Mouse (Mus musculus) induced T-regulatory cell, adult 2 months (primary cell): ENCODE results near the gene Igfbp4.

Source experiments
- DNase-seq: peaks from one replicate; pipeline ENCODE4 v3.0.0-alpha.2; 2012; ENCODE audit warnings: low read depth

The Igfbp4 gene

DNA sequence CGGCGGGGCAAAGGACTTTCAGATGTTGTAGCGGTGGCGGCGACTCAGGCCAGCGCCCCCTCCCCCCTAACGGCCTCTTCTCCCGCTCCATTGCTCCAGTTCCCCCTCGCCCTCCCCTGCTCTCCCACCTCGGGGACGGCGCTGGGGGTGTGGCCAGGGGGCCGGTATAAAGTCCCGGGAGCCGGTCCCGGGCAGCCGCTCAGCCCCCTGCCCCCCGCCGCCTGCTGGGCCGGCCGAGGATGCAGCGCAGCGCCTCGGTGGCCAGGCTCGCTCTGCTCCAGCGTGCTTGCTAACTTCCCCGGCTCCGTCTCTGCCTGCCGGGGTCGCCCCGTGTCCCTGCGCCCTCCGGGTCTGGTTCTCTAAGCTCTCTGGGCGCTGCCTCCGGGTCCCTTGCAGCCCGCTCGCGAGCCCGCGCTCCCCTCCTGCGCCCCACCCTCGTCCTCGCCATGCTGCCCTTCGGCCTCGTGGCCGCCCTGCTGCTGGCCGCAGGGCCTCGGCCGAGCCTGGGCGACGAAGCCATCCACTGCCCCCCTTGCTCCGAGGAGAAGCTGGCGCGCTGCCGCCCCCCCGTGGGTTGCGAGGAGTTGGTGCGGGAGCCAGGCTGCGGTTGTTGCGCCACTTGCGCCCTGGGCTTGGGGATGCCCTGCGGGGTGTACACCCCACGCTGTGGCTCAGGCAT lies at the start of gene Igfbp4:
Gene Igfbp4, plus strand, starts transcription at position 194 of the 679 bp plus-strand sequence.
- peak; percentile 47 for DNase-seq

DNA sequence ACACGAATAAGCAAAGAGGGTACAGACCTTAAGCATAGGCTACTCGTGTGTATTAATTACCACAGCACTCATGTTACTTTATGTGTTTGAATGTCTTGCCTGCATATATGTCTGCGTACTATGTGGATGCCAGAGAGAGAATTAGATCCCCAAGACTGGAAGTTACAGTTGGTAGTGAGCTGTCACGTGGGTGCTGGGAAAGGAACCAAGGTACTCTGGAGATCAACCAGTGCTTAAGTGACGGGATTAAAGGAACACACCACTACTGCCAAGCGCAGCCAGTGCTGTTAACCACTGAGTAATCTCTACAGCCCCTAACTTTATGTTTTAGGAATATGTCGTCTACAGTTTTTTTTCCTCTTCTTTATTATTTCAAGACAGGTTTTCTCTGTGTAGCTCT lies 45.1 kb upstream of the Igfbp4 start:
- no peak for DNase-seq

DNA sequence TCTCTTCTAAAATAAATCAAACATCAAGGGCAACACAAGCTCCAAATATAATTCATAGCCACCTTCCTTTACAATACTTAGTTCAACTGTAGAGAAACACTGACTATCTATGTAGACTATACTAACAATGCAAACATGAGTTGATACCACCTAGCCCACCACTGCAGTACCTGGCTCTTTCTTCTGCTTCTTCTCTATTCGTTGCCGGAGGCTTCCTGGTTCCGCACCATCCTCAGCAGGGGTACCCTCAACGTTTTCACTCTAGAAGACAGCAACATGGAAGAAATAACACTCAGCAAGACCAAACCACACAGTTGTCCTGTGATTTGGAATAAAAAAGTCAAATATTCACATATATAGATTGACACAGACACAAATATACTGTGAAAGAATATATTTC lies 43.4 kb upstream of the Igfbp4 start:
- no peak for DNase-seq

DNA sequence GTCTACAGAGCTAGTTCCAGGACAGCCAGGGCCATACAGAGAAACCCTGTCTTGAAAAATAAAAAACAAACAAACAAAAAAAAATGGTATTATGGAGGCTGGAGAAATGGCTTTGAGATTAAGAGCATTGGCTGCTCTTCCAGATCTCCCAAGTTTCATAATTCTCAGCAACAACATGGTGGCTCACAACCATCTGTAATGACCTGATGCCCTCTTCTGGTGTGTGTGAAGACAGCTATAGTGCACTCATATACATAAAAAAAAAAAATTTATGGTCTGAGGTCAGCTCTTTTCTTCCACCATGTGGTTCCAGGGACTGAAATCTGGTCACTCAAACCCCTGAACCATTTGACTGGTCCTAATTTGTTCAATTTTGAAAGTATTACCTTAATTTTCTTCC lies 42.3 kb upstream of the Igfbp4 start:
- DNase-seq: no peak

DNA sequence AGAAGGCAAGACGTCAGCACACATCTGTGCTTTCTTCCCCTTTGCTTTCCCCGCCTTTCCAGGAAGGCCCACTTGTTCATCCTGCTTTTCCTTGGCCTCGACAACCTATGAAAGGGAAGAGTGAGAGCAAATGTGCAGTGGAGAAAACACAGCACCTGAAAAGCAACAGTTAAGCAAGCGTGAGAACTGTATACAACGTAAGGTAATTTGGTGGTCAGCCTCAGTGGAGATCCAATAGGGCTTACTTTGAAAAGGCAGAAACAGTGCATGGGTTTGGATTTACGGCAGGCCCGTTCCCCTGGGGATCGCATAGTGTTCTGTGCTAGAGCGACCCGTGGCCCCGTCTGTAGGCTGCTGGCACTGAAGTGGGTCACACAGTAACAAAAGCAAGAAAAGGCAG lies 41.8 kb upstream of the Igfbp4 start:
- no peak for DNase-seq

DNA sequence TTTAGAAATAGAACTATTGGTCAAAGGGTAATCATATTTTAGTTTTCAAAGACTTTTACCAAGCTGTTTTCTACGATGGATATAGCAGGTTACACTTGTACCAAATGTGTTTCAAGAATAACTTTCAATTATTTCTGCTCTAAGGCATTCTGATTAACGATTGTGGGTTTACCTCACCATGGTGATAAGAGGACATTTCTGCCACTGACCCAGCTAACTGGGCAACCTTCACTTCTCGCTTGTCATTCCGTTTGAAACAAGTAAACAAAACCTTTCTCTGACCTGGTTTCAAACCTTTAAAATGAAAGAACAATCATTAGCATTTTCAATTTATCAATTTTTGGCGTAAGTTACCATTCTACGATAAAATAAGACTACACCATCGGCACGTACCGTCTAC lies 34.3 kb upstream of the Igfbp4 start:
- no peak for DNase-seq

DNA sequence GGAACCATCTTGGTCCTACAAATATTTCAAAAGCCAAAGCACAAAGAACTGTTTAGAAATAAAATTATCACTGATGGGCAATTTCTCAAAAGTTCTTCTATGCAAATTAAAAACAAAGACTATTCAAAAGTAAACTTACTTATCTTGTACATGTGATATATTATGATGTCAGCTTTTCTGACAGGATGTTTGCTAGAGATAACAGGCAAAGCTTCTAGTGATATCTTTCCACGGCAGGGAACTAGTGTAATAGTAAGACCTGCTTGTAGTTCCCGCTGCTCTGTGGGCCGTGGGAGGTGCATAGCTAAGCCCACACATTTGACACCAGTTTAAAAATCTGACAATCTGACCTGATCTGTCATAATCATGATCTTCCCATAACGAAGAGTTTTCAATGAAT lies 30.9 kb upstream of the Igfbp4 start:
- DNase-seq: peak; percentile 47

DNA sequence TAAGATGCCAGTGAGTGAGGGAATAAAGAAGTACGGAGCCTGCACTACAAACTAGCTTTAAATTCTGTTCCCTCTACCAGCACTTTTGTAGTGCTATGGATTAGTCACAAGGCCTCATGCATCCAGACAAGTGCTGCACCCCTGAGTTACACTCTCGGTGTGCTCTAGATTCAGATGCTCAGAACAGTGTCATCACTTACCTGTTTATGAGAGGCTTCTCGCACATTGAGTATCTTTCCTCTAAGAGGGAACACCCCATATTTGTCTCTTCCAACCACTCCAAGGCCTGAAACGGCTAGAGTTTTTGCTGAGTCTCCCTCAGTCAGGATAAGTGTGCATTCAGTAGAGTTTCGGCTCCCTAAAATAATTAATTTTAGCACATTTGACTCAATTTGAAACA lies 30.3 kb upstream of the Igfbp4 start:
- DNase-seq: no peak

DNA sequence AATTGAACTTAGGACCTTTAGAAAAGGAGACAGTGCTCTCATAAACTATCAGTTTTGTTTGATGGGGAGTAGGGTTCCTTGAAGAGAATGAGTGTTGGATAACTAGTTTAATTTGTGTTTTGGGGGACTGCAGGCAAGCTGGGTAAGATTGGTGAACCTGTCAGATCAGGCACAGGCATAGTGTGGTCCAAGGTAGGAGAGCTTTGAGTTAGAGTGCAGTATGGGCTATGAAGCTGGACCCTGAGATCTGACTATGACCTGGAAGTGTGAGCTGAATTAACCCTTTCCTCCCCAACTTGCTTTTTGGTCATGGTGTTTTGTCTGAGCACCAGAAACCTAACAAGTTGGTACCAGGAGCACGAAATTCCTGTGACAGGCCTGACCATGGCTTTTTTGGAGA lies 27.2 kb upstream of the Igfbp4 start:
- DNase-seq: no peak

DNA sequence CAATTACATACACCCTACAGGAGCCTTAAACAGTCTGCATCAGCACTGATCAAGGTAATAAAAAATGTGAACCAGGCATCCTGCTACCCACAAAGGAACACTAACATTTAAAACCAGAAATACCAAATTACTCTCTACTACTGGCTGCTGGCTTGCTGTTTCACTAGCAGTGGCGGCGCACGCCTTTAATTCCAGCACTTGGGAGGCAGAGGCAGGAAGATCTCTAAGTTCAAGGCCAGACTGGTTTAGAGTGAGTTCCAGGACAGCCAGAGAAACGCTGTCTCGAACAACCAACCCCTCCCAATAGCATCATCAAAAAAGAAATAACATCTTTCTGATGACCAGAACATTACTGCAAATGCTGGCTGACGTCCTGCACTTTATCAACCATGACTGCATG lies 21.2 kb upstream of the Igfbp4 start:
- DNase-seq: no peak

DNA sequence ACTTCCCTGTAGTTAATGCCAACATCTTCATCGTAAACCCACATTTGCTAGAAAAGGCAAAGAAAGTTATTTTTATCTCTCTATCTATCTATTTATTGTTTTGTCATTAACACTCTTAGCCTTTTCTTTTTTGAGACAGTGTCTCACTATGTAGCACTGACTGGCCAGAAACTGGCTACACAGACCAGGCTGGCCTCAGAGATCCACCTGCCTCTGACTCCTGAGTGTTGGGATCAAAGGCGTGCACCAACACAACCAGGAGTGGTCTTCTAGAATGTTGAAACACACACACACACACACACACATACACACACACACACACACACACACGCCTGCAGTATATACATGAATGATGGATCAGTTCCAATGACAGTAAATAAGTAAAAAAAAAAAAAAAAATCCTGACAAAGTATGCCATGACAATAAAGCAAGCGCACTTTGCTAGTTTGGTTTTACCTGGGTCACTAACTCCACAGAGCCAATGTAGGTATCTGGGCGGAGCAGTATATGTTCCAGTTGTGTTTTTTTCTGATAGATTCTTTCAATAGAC lies 18.6 kb upstream of the Igfbp4 start:
- no peak for DNase-seq

DNA sequence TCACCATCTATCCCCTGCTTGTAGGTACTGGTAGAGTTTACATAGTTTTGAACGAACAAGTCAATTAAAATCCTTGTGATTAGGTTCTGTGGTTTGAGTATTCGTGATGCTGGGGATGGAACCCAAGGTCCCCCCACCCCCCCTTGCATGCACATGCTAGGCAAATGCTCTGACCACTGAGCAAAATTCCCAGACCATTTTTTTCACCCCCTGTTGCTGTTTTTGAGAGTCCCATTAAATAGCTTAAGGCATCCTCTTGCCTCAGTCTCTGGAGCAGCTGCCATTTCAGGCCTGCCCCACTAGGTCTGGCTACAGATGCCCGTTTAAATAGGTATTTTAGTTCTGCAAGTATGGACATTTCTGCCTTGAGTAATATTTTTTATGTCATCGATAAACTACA lies 17.9 kb upstream of the Igfbp4 start:
- DNase-seq: no peak

DNA sequence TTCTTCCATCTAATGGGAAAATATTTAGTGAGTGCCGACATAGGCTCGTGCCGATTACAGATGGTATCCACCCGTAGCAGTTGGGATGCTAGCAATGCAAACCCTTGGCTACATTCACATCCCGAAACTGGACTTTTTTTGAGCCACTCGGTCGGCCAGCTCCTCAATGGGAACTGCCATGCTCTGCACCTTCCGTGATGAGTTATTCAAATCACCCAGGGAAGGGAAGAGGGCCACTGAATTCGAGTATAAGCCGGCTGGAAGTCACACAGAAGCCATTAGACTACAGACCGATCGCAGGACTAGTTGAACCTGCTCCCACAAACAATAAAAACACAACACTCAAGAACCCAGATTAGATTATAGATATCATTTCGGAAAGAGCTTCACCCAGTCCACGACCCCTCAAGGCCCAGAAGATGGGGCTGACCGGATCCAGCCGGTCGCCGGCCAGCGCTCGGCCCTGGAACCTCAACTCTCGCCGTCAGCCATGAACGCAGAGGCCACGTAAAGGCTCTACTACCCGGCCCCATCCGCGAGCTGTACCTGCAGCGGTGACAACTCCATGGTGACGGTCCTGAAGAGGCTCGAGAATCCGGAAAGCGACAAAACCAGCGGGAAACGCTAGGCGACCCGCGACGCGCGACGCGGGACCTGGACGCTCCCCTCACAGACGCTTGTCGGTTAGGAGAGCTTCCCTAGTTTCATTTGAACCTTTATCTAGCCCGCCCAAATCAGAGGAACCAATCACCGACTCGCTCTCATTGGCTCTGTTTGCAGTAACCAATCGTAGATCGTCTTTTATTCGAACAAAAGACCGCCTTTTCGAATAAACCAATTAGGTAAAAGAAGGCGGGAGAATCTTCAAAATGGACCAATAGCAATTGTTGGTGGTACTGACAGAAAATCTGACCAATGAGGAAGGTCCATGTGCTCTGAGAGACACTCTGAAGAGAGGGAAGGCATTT lies 17.3 kb upstream of the Igfbp4 start, which contains the start of gene Top2a:
Gene Top2a, minus strand, starts transcription at position 690 of the 968 bp plus-strand sequence.
- DNase-seq: peak; percentile 100

DNA sequence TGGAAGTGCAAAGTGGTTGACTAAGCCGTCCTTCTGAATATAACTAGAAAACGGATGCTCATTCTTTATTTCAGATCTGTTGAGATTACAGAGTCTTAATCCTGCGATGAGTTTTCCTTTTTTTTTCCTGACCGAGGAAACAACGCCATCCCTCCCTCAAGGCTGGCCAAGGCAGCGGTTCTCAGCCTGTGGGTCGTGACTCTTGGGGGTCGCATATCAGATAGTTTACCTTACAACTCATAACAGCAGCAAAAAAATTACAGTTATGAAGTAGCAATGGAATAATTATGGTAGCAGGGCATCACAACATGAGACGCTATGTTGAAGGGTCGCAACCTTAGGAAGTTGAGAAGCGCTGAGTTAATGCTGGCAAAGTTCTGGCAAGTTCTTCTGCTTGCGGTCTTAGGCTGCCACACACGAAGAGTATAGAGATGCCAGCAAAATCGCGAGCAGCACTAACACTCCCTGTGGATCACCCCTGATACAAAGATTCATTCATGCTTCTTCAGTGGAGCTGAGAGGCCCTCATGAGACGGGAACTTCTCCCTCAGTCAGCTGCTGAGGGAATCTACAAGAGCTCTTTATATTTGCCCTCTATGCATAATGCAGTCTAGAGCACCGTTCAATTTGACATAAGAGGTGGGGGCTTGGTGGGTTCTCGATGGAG lies 16.4 kb upstream of the Igfbp4 start:
- DNase-seq: no peak

DNA sequence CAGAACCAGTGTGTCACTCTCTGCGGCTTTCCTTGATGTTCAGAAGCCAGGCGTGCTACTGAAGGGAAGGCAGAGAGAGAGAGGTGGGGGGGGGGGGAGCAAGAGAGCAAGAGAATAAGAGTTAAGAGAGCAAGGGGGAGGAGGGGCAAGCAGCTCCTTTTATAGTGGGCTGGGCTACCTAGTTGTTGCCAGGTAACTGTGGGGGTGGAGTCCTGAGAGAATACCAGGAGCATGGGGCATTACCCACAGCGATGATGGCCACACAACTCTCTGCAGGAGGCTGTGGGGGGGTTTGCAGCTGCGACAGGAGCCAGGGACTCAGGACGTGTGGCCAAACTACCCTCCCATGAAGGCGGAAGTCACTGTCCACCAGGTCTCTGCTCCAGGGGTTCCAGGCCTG lies 15.2 kb upstream of the Igfbp4 start:
- no peak for DNase-seq

DNA sequence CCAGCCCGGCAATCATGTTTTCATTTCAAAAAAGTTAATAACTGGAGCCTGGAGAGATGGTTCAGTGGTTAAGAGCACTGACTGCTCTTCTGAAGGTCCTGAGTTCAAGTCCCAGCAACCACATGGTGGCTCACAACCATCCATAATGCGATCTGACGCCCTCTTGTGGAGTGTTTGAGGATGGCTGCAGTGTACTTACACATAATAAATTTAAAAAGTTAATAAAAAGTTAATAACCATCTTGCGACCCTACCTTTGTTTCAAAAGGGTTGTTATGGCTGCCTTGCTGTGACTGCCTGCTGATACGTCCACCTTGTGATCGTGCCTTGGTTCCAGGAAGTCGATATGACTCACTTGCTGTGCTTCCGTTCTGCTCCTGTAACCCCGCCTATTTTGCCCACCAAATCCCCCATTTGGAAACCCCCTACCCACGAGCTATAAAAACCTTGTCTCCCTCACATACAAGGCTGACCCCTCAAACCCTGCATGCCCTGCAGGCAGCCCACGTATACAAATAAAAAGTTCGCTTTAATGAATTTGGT lies 14.1 kb upstream of the Igfbp4 start:
- peak; percentile 68 for DNase-seq

DNA sequence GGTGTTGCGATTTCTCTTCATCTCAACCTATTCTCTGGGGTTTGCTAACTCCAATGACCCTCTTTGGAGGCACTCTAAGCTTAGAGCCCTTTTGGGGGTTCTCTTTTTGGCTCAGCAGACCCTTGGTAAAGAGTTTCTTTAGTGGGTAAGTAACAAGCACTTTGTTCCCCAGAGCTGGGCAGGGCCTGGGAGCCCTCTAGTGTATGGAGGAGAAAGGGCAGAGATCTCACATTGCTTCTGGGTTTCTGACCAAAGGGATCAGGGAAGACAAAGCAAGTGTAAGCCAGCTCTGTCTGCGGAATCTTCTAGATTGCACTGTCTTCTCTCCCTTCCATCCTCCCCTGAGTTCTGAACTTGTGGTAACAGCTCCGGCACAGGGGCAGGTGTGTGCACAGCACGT lies 5.7 kb upstream of the Igfbp4 start:
- DNase-seq: no peak

DNA sequence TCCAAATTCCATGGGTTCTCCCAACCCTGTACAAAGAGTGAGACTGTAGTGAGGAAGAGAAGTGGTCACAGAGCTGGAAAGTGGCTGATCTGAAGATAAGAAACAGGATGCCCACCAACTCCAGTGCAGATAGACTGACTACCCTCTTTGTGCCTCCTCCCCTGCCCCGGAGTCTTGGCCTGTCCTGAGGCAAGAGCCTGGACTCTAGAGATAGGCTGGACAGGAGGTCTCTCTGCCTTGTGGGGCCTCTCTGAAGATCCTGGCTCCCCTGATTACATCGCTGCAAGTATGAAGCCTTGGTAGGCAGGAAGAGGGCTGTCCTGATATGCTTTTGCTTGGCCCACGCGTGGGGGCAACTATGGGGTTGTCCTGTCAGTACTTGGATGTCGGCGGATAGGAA lies 4.8 kb upstream of the Igfbp4 start:
- DNase-seq: no peak

DNA sequence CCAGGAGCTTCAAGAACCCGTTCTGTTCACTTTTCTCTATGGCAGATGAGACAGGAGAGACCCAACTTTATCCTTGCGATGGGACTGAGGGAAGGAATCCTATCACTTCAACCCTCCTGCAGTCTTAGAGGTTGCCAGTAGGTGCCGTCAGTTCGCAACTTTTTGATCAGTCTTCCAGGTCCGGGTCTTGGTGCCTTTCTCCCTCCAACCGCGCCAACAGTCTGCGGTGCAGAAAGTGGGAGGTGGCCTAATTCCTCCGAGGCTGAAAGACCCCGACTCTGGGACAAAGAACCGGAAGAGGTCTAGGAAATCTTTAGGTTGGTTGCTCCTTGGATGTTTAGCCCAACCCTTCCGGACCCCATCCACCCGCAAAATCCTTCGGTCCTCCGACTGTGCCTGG lies 1.3 kb upstream of the Igfbp4 start:
- peak; percentile 88 for DNase-seq

DNA sequence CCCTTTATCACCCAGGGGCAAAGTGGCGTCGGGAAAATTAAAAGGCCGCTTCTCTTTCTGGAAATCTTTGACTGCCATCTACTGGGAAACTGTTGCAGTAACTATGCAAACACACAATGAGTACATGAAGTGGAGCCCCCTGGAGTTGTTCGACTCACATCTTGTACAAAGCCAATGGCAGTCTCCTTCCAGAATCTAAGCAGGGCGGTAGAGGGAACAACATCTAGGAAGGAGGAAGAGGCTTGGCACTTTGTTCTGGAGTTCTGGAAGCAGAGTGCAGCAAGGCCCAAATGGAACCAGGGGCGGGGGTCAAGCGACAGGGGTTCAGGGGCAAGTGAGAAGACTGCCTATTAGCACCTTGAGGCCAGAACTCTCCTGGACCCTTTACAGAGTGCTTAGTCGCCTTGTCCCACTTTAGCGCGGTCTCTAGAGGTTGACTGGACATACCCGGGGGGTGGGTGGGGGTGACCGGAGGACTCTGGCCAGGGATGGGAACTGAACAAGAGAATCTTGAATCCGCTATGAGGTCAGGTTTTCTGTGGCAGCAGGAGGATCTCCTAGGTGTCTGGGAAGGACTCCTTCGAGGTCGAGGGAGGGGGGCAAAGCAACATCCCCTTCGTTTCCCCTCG lies 584 bp upstream of the Igfbp4 start:
- peak; percentile 54 for DNase-seq
